Mouse (Mus musculus): ENCODE data around the gene Mis18a. TPM values are rescaled to one million over a fixed set of nuclear protein-coding genes. Genes with fewer than 3 reads are reported as not detected.

The Mis18a gene
- polyA plus RNA-seq (2015; fragmentation: Nextera tagmentation; extraction: Ambion mirVana) = 26.6 and 28.4 TPM in 2 replicates

DNA sequence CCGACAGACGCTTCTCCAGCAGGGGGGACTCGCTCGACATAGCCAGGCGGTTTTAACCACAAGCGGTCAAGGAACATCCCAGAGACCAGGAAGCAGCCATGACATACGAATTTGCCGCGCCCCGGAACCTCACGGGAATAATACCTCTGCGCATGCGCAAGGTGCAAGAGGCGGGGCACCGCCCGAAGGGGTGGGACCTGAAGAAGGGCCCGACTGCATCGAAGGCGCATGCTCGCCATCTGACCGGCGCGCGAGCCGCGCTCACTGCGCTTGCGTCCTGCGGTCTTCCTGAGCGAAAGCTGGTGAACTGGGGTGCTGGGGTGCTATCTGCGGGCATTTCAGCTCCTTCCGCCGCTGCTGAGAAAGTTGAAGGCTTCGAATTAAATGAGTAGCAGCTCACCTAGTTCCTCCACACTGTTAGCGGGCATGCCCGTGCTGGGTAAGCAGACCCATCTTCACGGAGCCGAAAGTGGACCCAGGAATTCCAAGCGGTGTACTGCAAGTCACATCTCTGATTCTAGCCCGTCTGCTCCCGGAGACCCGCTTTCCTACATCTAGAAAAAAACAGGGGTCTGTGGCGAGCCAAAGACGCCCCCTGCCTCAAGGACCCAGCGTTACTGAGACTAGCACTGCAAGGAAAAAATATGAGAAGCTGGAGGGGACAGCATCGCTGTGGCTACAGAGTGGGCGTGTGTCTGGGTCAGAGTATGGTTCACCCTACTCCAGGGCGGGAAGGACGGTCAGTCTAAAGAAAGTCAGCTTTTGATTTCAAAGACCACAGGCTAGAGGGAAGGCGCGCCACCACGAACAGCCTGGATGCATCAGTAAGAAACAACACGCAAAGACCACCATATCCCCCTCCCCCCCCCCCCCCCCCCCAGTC, at the start of gene Mis18a:
Gene Mis18a (minus strand): TSS at position 172 of the 883 bp plus-strand sequence.
- no peaks in the 10 kb centered on the region for H3K27me3 ChIP-seq (ENCODE audit: control insufficient read depth, insufficient read depth, low read depth, low read length)
- H3K9ac ChIP-seq (ENCODE audit: low read depth, low read length) = peak within 1 kb of the TSS; percentile 72
- peaks cover 10% of the 10 kb centered on the region for H3K4me1 ChIP-seq (ENCODE audit: control insufficient read depth, insufficient read depth, low read length)
- H3K27ac ChIP-seq (ENCODE audit: low read length) = peak within 1 kb of the TSS; percentile 84
- under 1% methylated on average over 53 of the region's 53 CpGs for WGBS
- no peaks in the 10 kb centered on the region for H3K36me3 ChIP-seq (ENCODE audit: control insufficient read depth, insufficient read depth, low read length)
- H3K4me2 ChIP-seq (ENCODE audit: low read length) = peak within 1 kb of the TSS; percentile 94
- peak within 1 kb of the TSS; percentile 59 for H3K4me3 ChIP-seq (ENCODE audit: low read depth, low read length)
- H3K9me3 ChIP-seq (replicated peaks; ENCODE audit: control insufficient read depth, low read length, poor library complexity, severe bottlenecking) = peaks cover 5% of the 10 kb centered on the region; the same call in 1 of the 2 replicates
- ATAC-seq = peak; percentile 98

- 86% methylated on average over 10 of the region's 10 CpGs for WGBS
- ATAC-seq = no peak
Measured at GRCm38 (mm10) chr16:90775946-90776520, 48.8 kb upstream of the Mis18a start.

DNA sequence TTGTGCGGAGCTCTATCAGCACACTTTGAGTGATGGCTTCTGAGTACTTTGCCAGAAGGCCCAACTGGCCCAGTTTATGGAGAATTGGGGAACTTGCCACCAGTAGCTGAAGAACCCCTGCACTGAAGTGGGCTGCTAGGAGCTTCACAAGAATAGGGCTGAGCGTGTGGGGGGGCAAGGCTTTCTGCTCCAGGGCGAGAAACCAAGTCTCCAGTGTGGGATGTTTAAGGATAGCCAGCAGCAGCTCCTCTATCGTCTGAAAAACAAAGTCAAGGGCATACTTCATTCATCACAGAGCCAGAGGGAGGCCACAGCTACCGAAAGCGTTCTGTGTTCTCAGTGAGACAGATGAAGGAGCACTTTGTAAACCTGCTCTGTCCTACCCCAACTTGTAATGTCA, 47.4 kb upstream of the Mis18a start:
- 92% methylated on average over 6 of the region's 6 CpGs for WGBS
- ATAC-seq = no peak
- peaks cover 34% of the 10 kb centered on the region for H3K36me3 ChIP-seq (ENCODE audit: control insufficient read depth, insufficient read depth, low read length)
- no peak overlapping the region for H3K4me3 ChIP-seq (ENCODE audit: low read depth, low read length)
- no peak overlapping the region for H3K27ac ChIP-seq (ENCODE audit: low read length)
- no peak overlapping the region for H3K4me2 ChIP-seq (ENCODE audit: low read length)
- no peaks in the 10 kb centered on the region for H3K27me3 ChIP-seq (ENCODE audit: control insufficient read depth, insufficient read depth, low read depth, low read length)
- H3K4me1 ChIP-seq (ENCODE audit: control insufficient read depth, insufficient read depth, low read length) = no peaks in the 10 kb centered on the region
- H3K9me3 ChIP-seq (replicated peaks; ENCODE audit: control insufficient read depth, low read length, poor library complexity, severe bottlenecking) = no peaks in the 10 kb centered on the region
- no peak overlapping the region for H3K9ac ChIP-seq (ENCODE audit: low read depth, low read length)

More at GRCm38 (mm10) chr16:90775946-90776520, 48.8 kb upstream of the Mis18a start:
- Histone ChIP-seq H3K9ac (ENCODE audit: low read depth, low read length) (no peak overlapping the region), H3K4me3 (ENCODE audit: low read depth, low read length) (no peak overlapping the region), H3K9me3 (replicated peaks; ENCODE audit: control insufficient read depth, low read length, poor library complexity, severe bottlenecking) (no peaks in the 10 kb centered on the region), H3K27ac (ENCODE audit: low read length) (no peak overlapping the region), H3K4me2 (ENCODE audit: low read length) (no peak overlapping the region), H3K36me3 (ENCODE audit: control insufficient read depth, insufficient read depth, low read length) (peaks cover 31% of the 10 kb centered on the region), H3K4me1 (ENCODE audit: control insufficient read depth, insufficient read depth, low read length) (no peaks in the 10 kb centered on the region), H3K27me3 (ENCODE audit: control insufficient read depth, insufficient read depth, low read depth, low read length) (no peaks in the 10 kb centered on the region)

- Histone ChIP-seq H3K27ac (ENCODE audit: low read length) (no peak overlapping the region), H3K36me3 (ENCODE audit: control insufficient read depth, insufficient read depth, low read length) (peaks cover 39% of the 10 kb centered on the region), H3K9ac (ENCODE audit: low read depth, low read length) (no peak overlapping the region), H3K9me3 (replicated peaks; ENCODE audit: control insufficient read depth, low read length, poor library complexity, severe bottlenecking) (no peaks in the 10 kb centered on the region), H3K27me3 (ENCODE audit: control insufficient read depth, insufficient read depth, low read depth, low read length) (no peaks in the 10 kb centered on the region), H3K4me2 (ENCODE audit: low read length) (no peak overlapping the region), H3K4me3 (ENCODE audit: low read depth, low read length) (no peak overlapping the region), H3K4me1 (ENCODE audit: control insufficient read depth, insufficient read depth, low read length) (no peaks in the 10 kb centered on the region)
- WGBS = 99% methylated on average over 12 of the region's 12 CpGs
- ATAC-seq = no peak
Measured at GRCm38 (mm10) chr16:90774216-90774615, 47.0 kb upstream of the Mis18a start.

- no peak overlapping the region for H3K4me2 ChIP-seq (ENCODE audit: low read length)
- ATAC-seq = no peak
- no peaks in the 10 kb centered on the region for H3K27me3 ChIP-seq (ENCODE audit: control insufficient read depth, insufficient read depth, low read depth, low read length)
- no peak overlapping the region for H3K27ac ChIP-seq (ENCODE audit: low read length)
- 96% methylated on average over 15 of the region's 15 CpGs for WGBS
- no peak overlapping the region for H3K9ac ChIP-seq (ENCODE audit: low read depth, low read length)
- no peaks in the 10 kb centered on the region for H3K9me3 ChIP-seq (replicated peaks; ENCODE audit: control insufficient read depth, low read length, poor library complexity, severe bottlenecking)
- peaks cover 45% of the 10 kb centered on the region for H3K36me3 ChIP-seq (ENCODE audit: control insufficient read depth, insufficient read depth, low read length)
- no peak overlapping the region for H3K4me3 ChIP-seq (ENCODE audit: low read depth, low read length)
- H3K4me1 ChIP-seq (ENCODE audit: control insufficient read depth, insufficient read depth, low read length) = no peaks in the 10 kb centered on the region
Measured at GRCm38 (mm10) chr16:90766919-90767454, 39.8 kb upstream of the Mis18a start.

DNA sequence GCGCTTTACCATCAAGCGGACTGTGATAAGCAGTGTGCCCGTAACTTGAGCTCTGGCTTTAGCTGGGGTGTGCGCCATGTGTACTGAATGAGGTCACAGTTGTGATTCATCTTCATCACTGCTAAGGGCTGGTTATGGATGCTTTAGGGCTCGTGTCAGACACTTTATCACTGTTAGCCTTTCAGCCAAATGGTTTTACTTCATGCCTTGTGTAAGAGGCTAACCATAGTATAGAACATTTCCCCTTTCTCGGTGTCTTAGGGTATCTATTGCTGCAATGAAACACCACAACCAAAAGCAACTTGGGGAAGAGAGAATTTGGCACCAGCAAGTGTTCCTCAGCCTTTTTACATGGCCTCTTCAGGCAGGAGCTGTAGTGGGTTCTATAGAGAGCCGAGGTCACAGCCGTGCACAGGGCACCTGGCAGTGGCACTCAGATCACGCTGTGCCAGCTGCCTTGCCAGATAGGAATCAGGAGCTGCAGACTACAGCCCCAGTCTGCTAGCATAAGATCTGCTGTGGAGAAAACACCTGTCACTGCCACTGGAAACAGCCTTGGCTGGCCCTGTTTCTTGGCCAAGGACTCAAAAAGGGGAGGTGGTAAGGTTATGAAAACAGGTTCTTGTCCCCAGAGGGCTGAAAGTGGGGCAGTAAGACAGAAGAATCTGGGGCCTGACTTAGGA, 38.1 kb upstream of the Mis18a start:
- Histone ChIP-seq H3K4me2 (ENCODE audit: low read length) (no peak overlapping the region), H3K4me1 (ENCODE audit: control insufficient read depth, insufficient read depth, low read length) (no peaks in the 10 kb centered on the region), H3K36me3 (ENCODE audit: control insufficient read depth, insufficient read depth, low read length) (peaks cover 45% of the 10 kb centered on the region), H3K9ac (ENCODE audit: low read depth, low read length) (no peak overlapping the region), H3K27me3 (ENCODE audit: control insufficient read depth, insufficient read depth, low read depth, low read length) (no peaks in the 10 kb centered on the region), H3K9me3 (replicated peaks; ENCODE audit: control insufficient read depth, low read length, poor library complexity, severe bottlenecking) (no peaks in the 10 kb centered on the region), H3K27ac (ENCODE audit: low read length) (no peak overlapping the region), H3K4me3 (ENCODE audit: low read depth, low read length) (no peak overlapping the region)
- no peak for ATAC-seq
- WGBS = 94% methylated on average over 9 of the region's 9 CpGs

- ATAC-seq = no peak
- H3K9me3 ChIP-seq (replicated peaks; ENCODE audit: control insufficient read depth, low read length, poor library complexity, severe bottlenecking) = no peaks in the 10 kb centered on the region
- no peak overlapping the region for H3K4me2 ChIP-seq (ENCODE audit: low read length)
- no peaks in the 10 kb centered on the region for H3K4me1 ChIP-seq (ENCODE audit: control insufficient read depth, insufficient read depth, low read length)
- H3K36me3 ChIP-seq (ENCODE audit: control insufficient read depth, insufficient read depth, low read length) = peaks cover 16% of the 10 kb centered on the region
- no peaks in the 10 kb centered on the region for H3K27me3 ChIP-seq (ENCODE audit: control insufficient read depth, insufficient read depth, low read depth, low read length)
- H3K27ac ChIP-seq (ENCODE audit: low read length) = no peak overlapping the region
- 88% methylated on average over 4 of the region's 4 CpGs for WGBS
- no peak overlapping the region for H3K4me3 ChIP-seq (ENCODE audit: low read depth, low read length)
- H3K9ac ChIP-seq (ENCODE audit: low read depth, low read length) = no peak overlapping the region
Measured at GRCm38 (mm10) chr16:90760515-90760914, 33.3 kb upstream of the Mis18a start.

- H3K4me3 ChIP-seq (ENCODE audit: low read depth, low read length) = no peak overlapping the region
- no peak overlapping the region for H3K9ac ChIP-seq (ENCODE audit: low read depth, low read length)
- peaks cover 22% of the 10 kb centered on the region for H3K36me3 ChIP-seq (ENCODE audit: control insufficient read depth, insufficient read depth, low read length)
- H3K9me3 ChIP-seq (replicated peaks; ENCODE audit: control insufficient read depth, low read length, poor library complexity, severe bottlenecking) = no peaks in the 10 kb centered on the region
- H3K4me1 ChIP-seq (ENCODE audit: control insufficient read depth, insufficient read depth, low read length) = no peaks in the 10 kb centered on the region
- H3K4me2 ChIP-seq (ENCODE audit: low read length) = no peak overlapping the region
- H3K27ac ChIP-seq (ENCODE audit: low read length) = no peak overlapping the region
- 48% methylated on average over 3 of the region's 3 CpGs for WGBS
- no peaks in the 10 kb centered on the region for H3K27me3 ChIP-seq (ENCODE audit: control insufficient read depth, insufficient read depth, low read depth, low read length)
- no peak for ATAC-seq
Measured at GRCm38 (mm10) chr16:90759335-90759734, 32.1 kb upstream of the Mis18a start.
